Mouse (Mus musculus) cerebellum, postnatal 36 days (tissue): ENCODE data around the gene Maco1.

Experiments
- DNase-seq, 2 experiments: peaks; one replicate each; pipeline ENCODE4 v3.0.0; 2021 to 2022; ENCODE audit warnings: mixed read lengths in 2 of 2

Gene Maco1

GRCm38 (mm10) chr4:134769081-134769811 lies 83.9 kb downstream of the Maco1 start:
- DNase-seq, result peak; percentile 51 to 56

GRCm38 (mm10) chr4:134768226-134768888 lies 84.8 kb downstream of the Maco1 start:
- DNase-seq, result peak; percentile 65 to 70

GRCm38 (mm10) chr4:134767426-134768225 lies 85.5 kb downstream of the Maco1 start, which contains the start of gene Ldlrap1:
Ldlrap1 (minus strand) TSS chr4:134768024.
- peak; percentile 81 to 85 for DNase-seq

- DNase-seq, result peak; percentile 50 to 59
Observed at GRCm38 (mm10) chr4:134766904-134767425, 86.2 kb downstream of the Maco1 start.

- no peak for DNase-seq
Observed at GRCm38 (mm10) chr4:134766277-134766676, 86.9 kb downstream of the Maco1 start.

- no peak for DNase-seq
Observed at GRCm38 (mm10) chr4:134764333-134764732, 88.8 kb downstream of the Maco1 start.

- no peak for DNase-seq
Observed at GRCm38 (mm10) chr4:134762360-134762759, 90.8 kb downstream of the Maco1 start.

- peak in 1 of 2 experiments; percentile 40 for DNase-seq
Observed at GRCm38 (mm10) chr4:134760793-134761201, 92.3 kb downstream of the Maco1 start.

GRCm38 (mm10) chr4:134760281-134760680 lies 92.9 kb downstream of the Maco1 start:
- DNase-seq, result no peak

GRCm38 (mm10) chr4:134759564-134759963 lies 93.6 kb downstream of the Maco1 start:
- DNase-seq, result no peak

GRCm38 (mm10) chr4:134758922-134759321 lies 94.2 kb downstream of the Maco1 start:
- DNase-seq, result no peak

- no peak for DNase-seq
Observed at GRCm38 (mm10) chr4:134758367-134758766, 94.8 kb downstream of the Maco1 start.

- DNase-seq, result no peak
Observed at GRCm38 (mm10) chr4:134756953-134757352, 96.2 kb downstream of the Maco1 start.

GRCm38 (mm10) chr4:134754941-134755340 lies 98.2 kb downstream of the Maco1 start:
- no peak for DNase-seq

- DNase-seq, result no peak
Observed at GRCm38 (mm10) chr4:134754371-134754770, 98.8 kb downstream of the Maco1 start.

- DNase-seq, result no peak
Observed at GRCm38 (mm10) chr4:134753516-134754261, 99.5 kb downstream of the Maco1 start.

- no peak for DNase-seq
Observed at GRCm38 (mm10) chr4:134752911-134753426, 100.2 kb downstream of the Maco1 start.
